Mouse (Mus musculus): ENCODE data around the gene Socs2.

Gene Socs2

GRCm38 (mm10) chr10:95420284-95420683 lies 3.3 kb upstream of the Socs2 start:
- DNase-seq (ENCODE audit: low spot score): no peak

- DNase-seq (ENCODE audit: low spot score): no peak
These were observed 2.7 kb upstream of the Socs2 start for GRCm38 (mm10) chr10:95419726-95420125.

- DNase-seq (ENCODE audit: low spot score): no peak
These were observed 1.7 kb upstream of the Socs2 start for GRCm38 (mm10) chr10:95418631-95419030.

- DNase-seq (ENCODE audit: low spot score): no peak
These were observed 686 bp upstream of the Socs2 start for GRCm38 (mm10) chr10:95417496-95418236.

GRCm38 (mm10) chr10:95416361-95416684 lies 657 bp downstream of the Socs2 start:
- DNase-seq (ENCODE audit: low spot score): no peak

GRCm38 (mm10) chr10:95415533-95416360 lies 1.2 kb downstream of the Socs2 start:
- no peak for DNase-seq (ENCODE audit: low spot score)

- DNase-seq (ENCODE audit: low spot score): no peak
These were observed 1.8 kb downstream of the Socs2 start for GRCm38 (mm10) chr10:95415159-95415532.

- DNase-seq (ENCODE audit: low spot score): no peak
These were observed 2.4 kb downstream of the Socs2 start for GRCm38 (mm10) chr10:95414316-95415158.

- DNase-seq (ENCODE audit: low spot score): no peak
These were observed 5.8 kb downstream of the Socs2 start for GRCm38 (mm10) chr10:95411139-95411538.

- DNase-seq (ENCODE audit: low spot score): no peak
These were observed 6.3 kb downstream of the Socs2 start for GRCm38 (mm10) chr10:95410709-95411108.

- DNase-seq (ENCODE audit: low spot score): no peak
These were observed 6.8 kb downstream of the Socs2 start for GRCm38 (mm10) chr10:95410209-95410608.

GRCm38 (mm10) chr10:95409149-95409548 lies 7.8 kb downstream of the Socs2 start:
- DNase-seq (ENCODE audit: low spot score): no peak

GRCm38 (mm10) chr10:95408487-95408886 lies 8.5 kb downstream of the Socs2 start:
- no peak for DNase-seq (ENCODE audit: low spot score)

- DNase-seq (ENCODE audit: low spot score): no peak
These were observed 9.3 kb downstream of the Socs2 start for GRCm38 (mm10) chr10:95407541-95408160.

- no peak for DNase-seq (ENCODE audit: low spot score)
These were observed 12.2 kb downstream of the Socs2 start for GRCm38 (mm10) chr10:95404774-95405173.

GRCm38 (mm10) chr10:95399689-95400354 lies 17.2 kb downstream of the Socs2 start:
- no peak for DNase-seq (ENCODE audit: low spot score)

GRCm38 (mm10) chr10:95398489-95398888 lies 18.5 kb downstream of the Socs2 start:
- no peak for DNase-seq (ENCODE audit: low spot score)

- no peak for DNase-seq (ENCODE audit: low spot score)
These were observed 19.7 kb downstream of the Socs2 start for GRCm38 (mm10) chr10:95397191-95397835.

- no peak for DNase-seq (ENCODE audit: low spot score)
These were observed 20.6 kb downstream of the Socs2 start for GRCm38 (mm10) chr10:95396356-95396755.

GRCm38 (mm10) chr10:95394819-95395812 lies 21.9 kb downstream of the Socs2 start:
- DNase-seq (ENCODE audit: low spot score): no peak
